Mouse (Mus musculus): ENCODE measurements around the gene Vwa1. TPM values are rescaled to one million over a fixed set of nuclear protein-coding genes. Genes with fewer than 3 reads are reported as not detected.
A peak's percentile ranks its signal among the peaks of the same experiment; 100 is the strongest.

The Vwa1 gene
- polyA plus RNA-seq, 1 experiment from 2014 or later: 4.5 TPM

GRCm38 (mm10) chr4:155771706-155772105 lies 2.8 kb downstream of the Vwa1 start:
- Histone ChIP-seq H3K9me3 (ENCODE audit: control insufficient read depth, low read length) (no peaks in the 10 kb centered on the region), H3K9ac (ENCODE audit: low read length) (no peak overlapping the region), H3K4me3 (ENCODE audit: control insufficient read depth in 1 of 2, insufficient read depth in 1 of 2, low read depth in 1 of 2, low read length in 2 of 2) (no peak overlapping the region), H3K27me3 (ENCODE audit: control insufficient read depth, insufficient read depth, low read length) (peaks cover 35% of the 10 kb centered on the region), H3K36me3 (ENCODE audit: control insufficient read depth, insufficient read depth, low read length) (no peaks in the 10 kb centered on the region), H3K27ac (replicated peaks in 1 of 2; ENCODE audit: control insufficient read depth in 1 of 2, insufficient read depth in 1 of 2, low read depth in 2 of 2, low read length in 2 of 2) (no peak overlapping the region), H3K4me2 (ENCODE audit: low read length) (no peak overlapping the region), H3K4me1 (ENCODE audit: control insufficient read depth in 2 of 2, insufficient read depth in 2 of 2, low read length in 2 of 2) (peaks cover 21 to 31% of the 10 kb centered on the region in 2 experiments)
- ATAC-seq (ENCODE audit: insufficient number of reproducible peaks, insufficient read depth, low FRiP score, low read depth): no peak
- 77% methylated on average over 2 of the region's 2 CpGs for WGBS

- peaks cover 14 to 24% of the 10 kb centered on the region in 2 experiments for H3K4me1 ChIP-seq (ENCODE audit: control insufficient read depth in 2 of 2, insufficient read depth in 2 of 2, low read length in 2 of 2)
- peak overlapping the region; percentile 63 for H3K4me3 ChIP-seq (ENCODE audit: control insufficient read depth in 1 of 2, insufficient read depth in 1 of 2, low read depth in 1 of 2, low read length in 2 of 2)
- WGBS: 46% methylated on average over 24 of the region's 24 CpGs
- peak overlapping the region; percentile 88 for H3K9ac ChIP-seq (ENCODE audit: low read length)
- peak overlapping the region; percentile 90 for H3K4me2 ChIP-seq (ENCODE audit: low read length)
- H3K36me3 ChIP-seq (ENCODE audit: control insufficient read depth, insufficient read depth, low read length): no peaks in the 10 kb centered on the region
- H3K9me3 ChIP-seq (ENCODE audit: control insufficient read depth, low read length): no peaks in the 10 kb centered on the region
- peaks cover 35% of the 10 kb centered on the region for H3K27me3 ChIP-seq (ENCODE audit: control insufficient read depth, insufficient read depth, low read length)
- no peak for ATAC-seq (ENCODE audit: insufficient number of reproducible peaks, insufficient read depth, low FRiP score, low read depth)
- no peak overlapping the region for H3K27ac ChIP-seq (replicated peaks in 1 of 2; ENCODE audit: control insufficient read depth in 1 of 2, insufficient read depth in 1 of 2, low read depth in 2 of 2, low read length in 2 of 2)
Measured at GRCm38 (mm10) chr4:155770626-155771025, 3.9 kb downstream of the Vwa1 start.

DNA sequence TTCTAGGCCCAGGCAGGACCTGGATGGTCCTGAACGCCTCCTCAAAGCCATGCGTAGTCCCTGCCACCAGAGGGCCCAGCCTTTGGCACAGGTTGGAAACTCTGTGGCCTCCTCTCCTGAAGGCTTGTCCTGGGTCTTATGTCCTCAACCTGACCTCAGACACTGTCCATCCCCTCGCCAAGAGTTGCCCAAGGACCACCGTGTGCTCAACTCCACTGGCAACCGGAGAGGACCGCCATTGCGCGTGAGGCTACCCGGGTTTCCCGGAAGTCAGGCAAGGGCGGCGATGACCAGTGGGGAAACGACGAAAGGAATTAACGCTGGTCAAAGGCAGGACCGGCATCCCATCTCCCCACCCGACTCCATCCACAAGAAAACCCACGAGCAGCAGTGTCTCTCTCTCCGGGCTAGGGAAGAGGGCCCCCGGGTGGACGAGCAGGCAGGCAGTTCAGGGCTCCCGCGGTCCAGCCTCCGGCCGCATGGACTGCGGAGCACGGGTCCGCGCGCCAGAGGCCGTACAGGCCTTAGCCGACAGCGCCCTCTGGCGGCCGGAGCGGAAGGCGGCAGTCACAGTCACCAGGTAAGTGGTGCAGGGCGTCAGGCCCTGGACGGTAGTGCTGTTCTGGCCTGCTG lies 4.5 kb downstream of the Vwa1 start:
- Histone ChIP-seq H3K27ac (replicated peaks in 1 of 2; ENCODE audit: control insufficient read depth in 1 of 2, insufficient read depth in 1 of 2, low read depth in 2 of 2, low read length in 2 of 2) (peak overlapping the region; percentile 20 to 75), H3K36me3 (ENCODE audit: control insufficient read depth, insufficient read depth, low read length) (no peaks in the 10 kb centered on the region), H3K9ac (ENCODE audit: low read length) (peak overlapping the region; percentile 88), H3K4me2 (ENCODE audit: low read length) (peak overlapping the region; percentile 90), H3K4me1 (ENCODE audit: control insufficient read depth in 2 of 2, insufficient read depth in 2 of 2, low read length in 2 of 2) (peaks cover 8 to 17% of the 10 kb centered on the region in 2 experiments; a peak in 3 of 4 replicates), H3K27me3 (ENCODE audit: control insufficient read depth, insufficient read depth, low read length) (peaks cover 35% of the 10 kb centered on the region), H3K9me3 (ENCODE audit: control insufficient read depth, low read length) (no peaks in the 10 kb centered on the region), H3K4me3 (ENCODE audit: control insufficient read depth in 1 of 2, insufficient read depth in 1 of 2, low read depth in 1 of 2, low read length in 2 of 2) (peak overlapping the region; percentile 63)
- ATAC-seq (ENCODE audit: insufficient number of reproducible peaks, insufficient read depth, low FRiP score, low read depth): peak; percentile 87
- WGBS: under 1% methylated on average over 39 of the region's 39 CpGs

GRCm38 (mm10) chr4:155769496-155769879 lies 5.0 kb downstream of the Vwa1 start:
- 63% methylated on average over 5 of the region's 5 CpGs for WGBS
- Histone ChIP-seq H3K4me3 (ENCODE audit: control insufficient read depth in 1 of 2, insufficient read depth in 1 of 2, low read depth in 1 of 2, low read length in 2 of 2) (peak overlapping the region in 1 of 2 experiments; percentile 63; a peak in 2 of 4 replicates), H3K9ac (ENCODE audit: low read length) (peak overlapping the region; percentile 88), H3K4me1 (ENCODE audit: control insufficient read depth in 2 of 2, insufficient read depth in 2 of 2, low read length in 2 of 2) (peaks cover 4 to 12% of the 10 kb centered on the region in 2 experiments; a peak in 3 of 4 replicates), H3K27ac (replicated peaks in 1 of 2; ENCODE audit: control insufficient read depth in 1 of 2, insufficient read depth in 1 of 2, low read depth in 2 of 2, low read length in 2 of 2) (no peak overlapping the region; a peak in 1 of 4 replicates), H3K27me3 (ENCODE audit: control insufficient read depth, insufficient read depth, low read length) (peaks cover 35% of the 10 kb centered on the region), H3K9me3 (ENCODE audit: control insufficient read depth, low read length) (no peaks in the 10 kb centered on the region), H3K36me3 (ENCODE audit: control insufficient read depth, insufficient read depth, low read length) (no peaks in the 10 kb centered on the region), H3K4me2 (ENCODE audit: low read length) (peak overlapping the region; percentile 90)
- ATAC-seq (ENCODE audit: insufficient number of reproducible peaks, insufficient read depth, low FRiP score, low read depth): no peak

GRCm38 (mm10) chr4:155762357-155762756 lies 12.1 kb downstream of the Vwa1 start:
- no peak overlapping the region for H3K27ac ChIP-seq (replicated peaks in 1 of 2; ENCODE audit: control insufficient read depth in 1 of 2, insufficient read depth in 1 of 2, low read depth in 2 of 2, low read length in 2 of 2)
- H3K4me2 ChIP-seq (ENCODE audit: low read length): 0 out of 2 replicates have a peak overlapping the region, but pooled peaks have one; percentile 97
- no peaks in the 10 kb centered on the region for H3K9me3 ChIP-seq (ENCODE audit: control insufficient read depth, low read length)
- no peak for ATAC-seq (ENCODE audit: insufficient number of reproducible peaks, insufficient read depth, low FRiP score, low read depth)
- no peaks in the 10 kb centered on the region for H3K27me3 ChIP-seq (ENCODE audit: control insufficient read depth, insufficient read depth, low read length)
- 78% methylated on average over 3 of the region's 3 CpGs for WGBS
- H3K36me3 ChIP-seq (ENCODE audit: control insufficient read depth, insufficient read depth, low read length): peaks cover 8% of the 10 kb centered on the region; the same call in 1 of the 2 replicates
- no peak overlapping the region for H3K9ac ChIP-seq (ENCODE audit: low read length)
- peaks cover 7 to 29% of the 10 kb centered on the region in 2 experiments for H3K4me1 ChIP-seq (ENCODE audit: control insufficient read depth in 2 of 2, insufficient read depth in 2 of 2, low read length in 2 of 2)
- no peak overlapping the region for H3K4me3 ChIP-seq (ENCODE audit: control insufficient read depth in 1 of 2, insufficient read depth in 1 of 2, low read depth in 1 of 2, low read length in 2 of 2)

DNA sequence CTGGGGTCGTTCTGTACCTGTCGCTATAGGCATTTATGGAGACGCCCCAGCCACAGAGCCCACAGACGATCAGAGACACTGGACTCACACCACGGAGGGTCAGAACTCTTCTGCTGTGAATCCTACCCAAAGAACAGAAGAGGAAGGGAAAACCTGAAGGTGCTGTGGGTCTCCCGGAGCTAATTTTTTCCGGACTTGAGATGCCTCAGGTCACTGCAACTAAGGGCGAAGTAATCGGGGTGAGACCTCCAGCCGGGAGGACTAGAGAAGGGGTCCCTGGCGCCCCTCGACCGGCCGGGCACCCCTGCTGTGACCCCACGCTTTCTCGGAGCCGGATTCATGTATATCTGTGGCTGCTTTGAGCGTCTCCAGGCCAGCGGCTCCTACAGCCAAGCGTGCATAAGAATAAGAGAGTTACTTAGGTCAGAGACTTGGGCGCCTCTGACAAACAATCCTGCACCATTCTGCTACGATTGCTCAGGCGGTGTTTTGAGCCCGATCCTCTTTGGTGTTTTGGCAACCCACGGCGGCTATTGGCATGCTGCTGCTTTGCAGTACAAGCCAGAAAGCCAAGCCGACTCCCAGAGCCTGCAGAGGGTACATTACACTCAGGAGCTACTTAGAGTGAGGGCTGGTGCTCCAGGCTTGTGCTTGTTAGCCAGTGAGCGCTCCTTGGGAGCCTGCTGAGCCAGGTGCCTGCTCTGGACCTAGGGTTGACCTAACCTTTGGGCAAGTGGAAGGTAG lies 13.0 kb downstream of the Vwa1 start:
- Histone ChIP-seq H3K9me3 (ENCODE audit: control insufficient read depth, low read length) (no peaks in the 10 kb centered on the region), H3K27ac (replicated peaks in 1 of 2; ENCODE audit: control insufficient read depth in 1 of 2, insufficient read depth in 1 of 2, low read depth in 2 of 2, low read length in 2 of 2) (peak overlapping the region in 1 of 2 experiments; percentile 48; a peak in 2 of 4 replicates), H3K9ac (ENCODE audit: low read length) (peak overlapping the region; percentile 83), H3K4me2 (ENCODE audit: low read length) (peak overlapping the region; percentile 97), H3K4me1 (ENCODE audit: control insufficient read depth in 2 of 2, insufficient read depth in 2 of 2, low read length in 2 of 2) (peaks cover 12 to 35% of the 10 kb centered on the region in 2 experiments), H3K36me3 (ENCODE audit: control insufficient read depth, insufficient read depth, low read length) (peaks cover 16% of the 10 kb centered on the region), H3K4me3 (ENCODE audit: control insufficient read depth in 1 of 2, insufficient read depth in 1 of 2, low read depth in 1 of 2, low read length in 2 of 2) (peak overlapping the region; percentile 63 to 85), H3K27me3 (ENCODE audit: control insufficient read depth, insufficient read depth, low read length) (no peaks in the 10 kb centered on the region)
- ATAC-seq (ENCODE audit: insufficient number of reproducible peaks, insufficient read depth, low FRiP score, low read depth): no peak
- WGBS: 3% methylated on average over 28 of the region's 28 CpGs

GRCm38 (mm10) chr4:155760613-155761355 lies 13.7 kb downstream of the Vwa1 start, which contains the start of gene Atad3a:
Atad3a (minus strand) TSS chr4:155761093.
- Histone ChIP-seq H3K36me3 (ENCODE audit: control insufficient read depth, insufficient read depth, low read length) (peaks cover 23% of the 10 kb centered on the region), H3K9me3 (ENCODE audit: control insufficient read depth, low read length) (no peaks in the 10 kb centered on the region), H3K4me1 (ENCODE audit: control insufficient read depth in 2 of 2, insufficient read depth in 2 of 2, low read length in 2 of 2) (peaks cover 12 to 35% of the 10 kb centered on the region in 2 experiments), H3K9ac (ENCODE audit: low read length) (peak within 1 kb of the TSS; percentile 83), H3K27ac (replicated peaks in 1 of 2; ENCODE audit: control insufficient read depth in 1 of 2, insufficient read depth in 1 of 2, low read depth in 2 of 2, low read length in 2 of 2) (peak within 1 kb of the TSS; percentile 57 to 87), H3K27me3 (ENCODE audit: control insufficient read depth, insufficient read depth, low read length) (no peaks in the 10 kb centered on the region), H3K4me2 (ENCODE audit: low read length) (peak within 1 kb of the TSS; percentile 97), H3K4me3 (ENCODE audit: control insufficient read depth in 1 of 2, insufficient read depth in 1 of 2, low read depth in 1 of 2, low read length in 2 of 2) (peak within 1 kb of the TSS; percentile 63 to 85)
- ATAC-seq (ENCODE audit: insufficient number of reproducible peaks, insufficient read depth, low FRiP score, low read depth): peak; percentile 91
- WGBS: under 1% methylated on average over 68 of the region's 68 CpGs

Measured in heart, embryonic 14.5 days (tissue).